33 mouse cellular contexts compared by ENCODE assay signal in the genomic region with DNA sequence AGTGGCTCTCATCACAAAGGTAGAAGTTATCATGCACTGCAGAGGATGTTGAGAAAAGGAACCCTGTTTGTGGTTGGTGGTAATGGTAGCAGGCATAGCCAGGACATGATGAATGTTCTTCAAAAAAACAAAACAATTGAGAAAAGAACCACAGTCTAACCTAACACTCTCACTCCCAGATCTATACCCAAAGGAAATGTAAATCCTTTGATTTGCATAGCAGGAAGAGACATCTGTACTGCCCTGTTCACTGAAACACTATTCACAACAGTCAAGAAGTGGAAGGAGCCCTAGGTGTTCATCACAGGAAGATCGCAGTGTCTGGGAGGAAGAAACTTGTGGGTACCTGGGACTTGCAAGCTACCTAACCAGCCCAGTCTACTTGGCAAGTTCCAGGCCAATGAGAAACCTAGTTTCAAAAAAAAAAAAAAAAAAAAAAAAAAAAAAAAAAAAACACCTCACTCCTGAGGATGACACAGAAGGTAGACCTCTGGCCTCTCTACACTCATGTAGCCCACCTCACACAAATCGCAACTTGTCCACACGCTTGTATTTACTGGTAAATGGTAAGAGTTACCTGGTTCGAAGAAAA.
"Had no signal": no experiment of that assay in that cellular context is flagged by ENCODE, and none has a peak within 500 bp of the region (broad histone marks: within the 10 kb centered on the region; RNA-seq: fewer than 3 reads in every experiment).

No protein-coding gene starts in this region.

- H3K27ac ChIP-seq: heart, embryonic 13.5 days; heart, embryonic 15.5 days; hindbrain, embryonic 10.5 days; hindbrain, embryonic 12.5 days; hindbrain, embryonic 13.5 days; hindbrain, embryonic 14.5 days; hindbrain, embryonic 15.5 days; hindbrain, postnatal 0 days; intestine, embryonic 15.5 days; kidney, embryonic 15.5 days; kidney, postnatal 0 days; layer of hippocampus, adult 2 months; left cerebral cortex, adult 2 months had no signal

- H3K4me3 ChIP-seq: heart, embryonic 13.5 days; heart, embryonic 15.5 days; hindbrain, embryonic 10.5 days; hindbrain, embryonic 12.5 days; hindbrain, embryonic 13.5 days; hindbrain, embryonic 15.5 days; intestine, embryonic 15.5 days; kidney, embryonic 15.5 days; layer of hippocampus, adult 2 months; left cerebral cortex, adult 2 months had no signal

- H3K36me3 ChIP-seq: heart, embryonic 13.5 days; heart, embryonic 15.5 days; hindbrain, embryonic 10.5 days; hindbrain, embryonic 12.5 days; hindbrain, embryonic 13.5 days; hindbrain, embryonic 15.5 days; intestine, embryonic 15.5 days; kidney, embryonic 15.5 days had no signal

- H3K4me2 ChIP-seq: heart, embryonic 13.5 days; heart, embryonic 15.5 days; hindbrain, embryonic 12.5 days; hindbrain, embryonic 13.5 days; hindbrain, embryonic 14.5 days; hindbrain, embryonic 15.5 days; intestine, embryonic 15.5 days; kidney, embryonic 15.5 days had no signal

- H3K9me3 ChIP-seq: heart, embryonic 13.5 days; heart, embryonic 15.5 days; hindbrain, embryonic 10.5 days; hindbrain, embryonic 12.5 days; hindbrain, embryonic 13.5 days; hindbrain, embryonic 15.5 days; intestine, embryonic 15.5 days; kidney, embryonic 15.5 days had no signal

- DNase-seq: heart, postnatal 10 days; heart, postnatal 14 days; heart, postnatal 36 days; heart, postnatal 4 days; kidney, adult 11 months; kidney, adult 18-20 months; kidney, adult 2 months; kidney, adult 8-10 months; kidney, adult 9 months; kidney, postnatal 10 days; kidney, postnatal 14 days; kidney, postnatal 25 days; kidney, postnatal 36 days; kidney, postnatal 4 days; layer of hippocampus, adult 9-11 months; layer of hippocampus, postnatal 36 days had no signal

- ATAC-seq: hindbrain, embryonic 16.5 days; hindbrain, postnatal 0 days; inflammation-experienced regulatory T-cells, adult 6 months; intestine, embryonic 15.5 days; intestine, embryonic 16.5 days; intestine, postnatal 0 days had no signal

- H3K27me3 ChIP-seq: heart, embryonic 13.5 days; heart, embryonic 15.5 days; hindbrain, embryonic 12.5 days; hindbrain, embryonic 13.5 days; hindbrain, embryonic 15.5 days; intestine, embryonic 15.5 days; kidney, embryonic 15.5 days had no signal

- H3K9ac ChIP-seq: heart, embryonic 13.5 days; heart, embryonic 15.5 days; hindbrain, embryonic 12.5 days; hindbrain, embryonic 13.5 days; hindbrain, embryonic 14.5 days; hindbrain, embryonic 15.5 days; intestine, embryonic 15.5 days; kidney, embryonic 15.5 days had no signal
